Mouse (Mus musculus): Measurements from ENCODE around the gene Epb41l2.

Gene Epb41l2

GRCm38 (mm10) chr10:25359208-25359958 is at the start of gene Epb41l2:
Gene Epb41l2, plus strand, starts transcription at chr10:25359798.
- in situ Hi-C loops (cut with MboI, MseI) = no loop called here

DNA sequence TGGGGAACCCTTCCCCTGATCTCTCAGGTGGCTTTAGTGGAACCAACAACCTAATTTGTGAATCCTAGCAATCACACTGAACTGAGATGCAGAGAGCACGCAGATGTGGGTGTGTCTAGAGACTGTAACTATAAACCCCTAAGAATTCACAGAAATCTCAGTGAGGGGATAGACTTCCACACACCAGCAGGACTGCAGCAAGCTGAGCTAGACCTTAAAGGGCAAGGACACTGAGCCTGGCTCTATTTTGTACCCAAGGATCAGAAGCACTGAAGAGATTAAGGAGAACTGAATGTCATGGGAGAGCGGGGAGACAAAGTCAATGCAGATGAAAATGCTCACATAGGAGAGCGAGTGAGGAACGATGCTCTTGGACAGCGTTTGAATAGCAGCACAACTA is 49.6 kb upstream of the Epb41l2 start:
- in situ Hi-C loops (cut with MboI, MseI) = no loop called here

GRCm38 (mm10) chr10:25310736-25311135 is 48.9 kb upstream of the Epb41l2 start:
- in situ Hi-C loops (cut with MboI, MseI) = no loop called here

DNA sequence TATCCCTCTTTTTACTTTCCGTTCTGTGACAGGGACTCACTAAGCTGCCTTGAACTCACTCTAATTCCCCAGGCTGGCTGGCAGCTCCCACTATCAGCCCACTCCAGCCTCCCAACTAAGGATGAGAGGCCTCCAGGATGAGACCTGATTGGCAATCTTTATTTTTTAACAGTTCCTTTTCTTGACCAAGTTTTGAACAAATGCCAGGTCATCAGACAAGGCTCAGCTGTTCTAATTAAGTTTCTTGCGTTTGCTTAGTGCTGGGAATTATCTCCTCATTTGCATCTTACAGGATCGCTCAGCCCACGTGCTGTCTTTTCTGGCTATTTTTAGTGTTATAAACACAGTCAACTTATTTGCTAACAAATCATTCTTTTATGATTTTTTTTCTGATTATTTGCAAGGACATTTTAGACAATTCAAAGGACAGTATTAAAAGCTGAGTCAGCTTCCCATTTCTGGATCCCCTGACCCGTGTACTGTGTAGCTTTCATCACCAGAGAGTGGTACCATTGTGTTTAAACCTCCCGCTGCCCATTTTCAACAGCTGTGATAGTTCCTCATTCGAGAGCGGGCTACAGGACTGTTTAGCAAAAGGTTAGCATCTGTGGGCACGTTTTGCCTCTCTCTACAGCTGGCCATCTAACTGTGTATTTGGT is 47.9 kb upstream of the Epb41l2 start:
- in situ Hi-C loops (cut with MboI, MseI) = no loop called here

DNA sequence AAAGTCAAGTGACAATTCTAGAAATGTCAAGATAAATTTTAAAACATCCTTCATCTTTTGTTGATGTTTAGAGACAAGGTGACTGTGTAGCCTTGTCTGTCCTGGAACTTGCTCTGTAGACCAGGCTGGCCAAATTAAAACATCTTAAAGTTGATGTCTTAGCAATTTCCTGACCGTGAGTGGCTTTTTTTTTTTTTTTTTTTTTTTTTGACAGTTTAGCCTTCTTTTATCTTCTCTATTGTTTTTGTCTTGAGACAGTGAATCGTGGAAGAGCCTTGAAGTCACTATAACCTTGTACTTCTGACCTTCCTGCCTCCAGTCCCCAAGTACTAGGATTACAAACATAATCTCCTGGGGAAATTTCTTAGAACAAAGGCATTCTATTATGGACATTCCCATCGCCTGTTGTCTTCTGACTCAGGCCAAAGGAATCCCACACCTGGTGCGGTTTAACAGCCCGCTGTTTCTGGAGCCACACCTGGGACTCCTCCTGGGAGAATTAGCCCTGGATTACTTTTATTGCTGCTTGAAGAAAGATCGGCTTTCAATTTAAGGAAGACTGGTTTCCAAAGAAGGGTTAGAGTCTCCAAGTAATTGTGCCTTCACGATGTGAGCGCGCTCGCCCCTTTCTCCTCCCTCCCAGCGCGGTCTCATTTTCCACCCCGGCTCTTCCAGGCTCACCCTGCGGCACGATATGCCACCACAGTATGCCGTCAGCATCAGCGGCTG is 45.6 kb upstream of the Epb41l2 start:
- in situ Hi-C loops (cut with MboI, MseI) = no loop called here

GRCm38 (mm10) chr10:25317665-25318064 is 41.9 kb upstream of the Epb41l2 start:
- in situ Hi-C loops (cut with MboI, MseI) = no loop called here

DNA sequence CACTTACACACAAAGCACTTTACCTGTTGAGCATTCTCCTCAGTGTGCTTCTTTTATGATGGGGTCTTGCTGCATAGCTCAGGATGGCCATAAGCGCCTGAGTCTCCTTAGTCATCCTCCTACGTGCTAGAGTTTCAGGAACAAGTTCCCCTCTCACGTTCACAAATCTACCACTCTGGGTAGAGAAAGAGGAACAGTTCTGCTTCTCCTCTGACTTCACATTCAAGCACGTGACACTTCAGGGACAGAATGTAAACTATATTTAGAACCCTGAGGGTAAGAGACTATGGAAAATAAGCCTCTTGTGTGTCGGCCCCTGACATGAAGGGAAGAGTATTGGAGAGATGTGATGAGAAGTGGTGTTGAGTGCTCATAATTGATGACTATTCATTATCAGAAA is 41.2 kb upstream of the Epb41l2 start:
- in situ Hi-C loops (cut with MboI, MseI) = no loop called here

DNA sequence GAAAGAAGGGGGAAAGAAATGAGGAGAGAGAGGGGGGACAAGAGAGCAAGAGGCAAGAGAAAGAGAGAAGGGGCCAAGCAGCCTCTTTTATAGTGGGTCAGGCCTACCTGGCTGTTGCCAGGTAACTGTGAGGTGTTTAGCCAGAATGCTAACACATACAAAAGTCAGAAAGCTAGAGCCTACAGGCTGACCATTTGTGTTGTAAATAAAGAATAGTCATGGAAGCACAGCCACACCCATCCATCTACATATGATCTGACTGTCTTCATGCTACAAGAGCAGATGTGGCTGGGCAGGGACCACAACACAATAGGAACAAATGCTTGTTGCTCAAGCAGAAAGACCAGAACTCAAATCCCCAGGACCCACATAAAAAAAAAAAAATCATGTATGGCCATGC is 40.1 kb upstream of the Epb41l2 start:
- in situ Hi-C loops (cut with MboI, MseI) = no loop called here

DNA sequence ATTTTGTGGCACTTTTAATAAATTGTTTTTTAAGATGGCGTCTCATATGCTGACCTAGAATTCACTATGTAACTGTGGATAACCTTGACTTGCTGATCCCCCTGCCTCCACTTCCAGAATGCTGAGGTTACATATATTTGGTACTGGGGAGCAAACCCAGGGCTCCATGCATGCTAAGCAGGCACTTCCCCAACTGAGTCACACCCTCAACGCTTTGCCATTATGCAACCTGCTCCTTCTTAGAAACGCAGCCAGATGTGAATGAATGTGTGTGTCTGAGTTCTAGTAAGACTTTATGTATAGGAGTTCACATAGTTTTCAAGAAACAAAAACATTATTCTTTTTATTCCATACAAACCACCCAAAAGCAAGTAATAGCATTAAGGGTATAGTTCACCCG is 38.4 kb upstream of the Epb41l2 start:
- in situ Hi-C loops (cut with MboI, MseI) = no loop called here

DNA sequence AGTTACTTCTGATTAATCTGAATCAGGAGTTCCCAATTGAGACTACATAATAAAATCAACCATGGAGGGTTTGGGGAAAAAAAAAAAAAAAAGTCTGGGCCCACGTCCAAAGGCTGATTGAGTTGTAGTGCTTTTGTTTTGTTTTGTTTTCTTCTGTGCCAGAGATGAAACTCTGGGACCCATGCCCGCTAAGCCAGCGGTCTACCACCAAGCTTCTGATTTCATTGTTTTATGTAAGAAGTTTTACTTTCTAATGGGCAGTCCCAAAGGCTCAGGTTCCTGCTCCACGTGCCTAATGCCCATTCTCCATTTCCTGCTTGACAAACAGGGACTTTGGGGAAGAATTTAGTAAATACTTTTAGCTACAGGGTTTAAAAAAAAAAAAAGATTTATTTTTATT is 33.9 kb upstream of the Epb41l2 start:
- in situ Hi-C loops (cut with MboI, MseI) = no loop called here

- in situ Hi-C loops (cut with MboI, MseI) = no loop called here
These were observed 32.1 kb upstream of the Epb41l2 start for GRCm38 (mm10) chr10:25327511-25327910.

DNA sequence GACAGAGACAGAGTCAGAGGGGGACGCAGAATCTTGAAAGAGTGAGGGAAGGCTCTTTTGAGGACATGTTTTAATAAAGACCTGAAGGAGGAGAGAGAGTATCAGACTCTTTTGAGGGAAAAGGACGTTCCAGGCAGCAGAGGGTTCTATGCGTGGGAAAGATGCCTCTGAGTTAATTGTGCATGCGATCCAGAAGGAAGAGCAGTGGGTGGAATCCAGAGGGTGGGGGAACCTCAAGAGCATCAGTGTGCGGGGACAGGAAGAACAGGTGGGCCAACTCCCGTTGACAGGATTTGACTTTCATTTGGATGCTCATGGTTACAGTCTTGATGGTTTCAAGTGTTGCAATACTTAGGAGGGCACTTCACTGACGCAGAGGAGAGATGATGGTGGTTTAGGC is 29.5 kb upstream of the Epb41l2 start:
- in situ Hi-C loops (cut with MboI, MseI) = no loop called here

DNA sequence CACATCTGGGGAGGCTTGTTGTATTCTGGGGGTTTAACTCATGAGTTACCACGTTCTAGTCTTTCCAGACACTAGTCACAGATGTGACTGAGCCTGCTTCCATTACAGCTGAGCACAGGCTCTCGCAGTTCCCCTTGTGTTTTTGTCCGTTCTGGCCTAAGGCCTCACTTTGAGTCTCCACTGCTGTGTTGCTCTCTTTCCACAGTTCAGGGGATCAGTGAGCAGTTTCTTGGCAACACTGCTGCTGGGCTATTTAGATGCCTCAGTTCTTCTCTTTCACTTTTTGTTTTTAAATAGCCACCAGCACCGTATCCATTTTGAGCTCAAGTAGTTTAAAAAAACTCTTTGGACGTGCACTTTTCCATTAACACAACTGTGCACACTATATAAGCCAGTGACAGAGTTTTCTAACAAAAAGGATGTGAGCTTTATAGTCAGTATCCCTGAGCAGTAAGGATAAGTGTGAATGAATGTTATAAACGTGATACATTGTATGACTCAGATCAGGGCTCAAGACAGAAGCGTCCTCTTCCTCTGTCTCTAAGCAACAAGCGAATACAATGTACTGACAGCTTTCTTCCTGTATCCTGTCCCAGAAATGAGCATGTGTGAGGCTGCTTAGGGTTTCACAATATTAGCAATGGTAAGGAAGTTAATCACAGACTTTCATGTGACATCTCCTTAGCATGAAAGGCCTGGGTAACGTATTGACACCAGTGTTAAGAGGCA is 28.1 kb upstream of the Epb41l2 start:
- in situ Hi-C loops (cut with MboI, MseI) = no loop called here

DNA sequence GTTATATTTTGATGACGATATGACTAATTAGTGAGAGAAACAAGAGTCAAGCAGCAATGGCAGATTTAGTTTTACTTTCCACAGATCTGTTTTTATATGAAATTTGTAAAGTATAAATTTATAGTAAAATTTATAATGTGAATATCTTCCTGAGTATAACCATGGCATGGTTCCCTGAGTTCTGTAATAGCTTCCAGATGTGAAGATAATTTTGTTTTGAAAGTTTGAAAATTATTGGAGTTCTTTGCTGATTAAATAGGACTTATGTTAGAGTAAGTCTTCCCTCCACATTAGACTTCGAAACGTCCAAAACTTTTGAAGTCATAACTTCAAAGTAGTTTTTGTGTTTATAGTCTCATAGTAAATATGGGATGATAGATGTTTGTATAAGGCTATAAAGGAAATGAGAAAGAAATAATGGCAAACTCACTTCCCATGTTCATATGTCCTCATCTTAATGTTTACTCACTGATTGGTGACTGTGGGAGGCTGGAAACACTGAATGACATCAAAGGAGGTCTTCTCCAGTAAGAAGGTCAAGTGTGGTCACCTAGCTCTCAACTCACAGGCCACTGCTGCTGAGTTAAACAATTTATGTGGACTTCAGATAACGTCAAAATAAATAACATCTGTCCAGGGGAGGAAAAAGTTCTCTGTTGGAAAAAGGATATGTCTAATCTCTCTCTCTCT is 26.1 kb upstream of the Epb41l2 start:
- in situ Hi-C loops (cut with MboI, MseI) = no loop called here

GRCm38 (mm10) chr10:25340675-25341074 is 18.9 kb upstream of the Epb41l2 start:
- in situ Hi-C loops (cut with MboI, MseI) = no loop called here

GRCm38 (mm10) chr10:25342801-25343200 is 16.8 kb upstream of the Epb41l2 start:
- in situ Hi-C loops (cut with MboI, MseI) = no loop called here

DNA sequence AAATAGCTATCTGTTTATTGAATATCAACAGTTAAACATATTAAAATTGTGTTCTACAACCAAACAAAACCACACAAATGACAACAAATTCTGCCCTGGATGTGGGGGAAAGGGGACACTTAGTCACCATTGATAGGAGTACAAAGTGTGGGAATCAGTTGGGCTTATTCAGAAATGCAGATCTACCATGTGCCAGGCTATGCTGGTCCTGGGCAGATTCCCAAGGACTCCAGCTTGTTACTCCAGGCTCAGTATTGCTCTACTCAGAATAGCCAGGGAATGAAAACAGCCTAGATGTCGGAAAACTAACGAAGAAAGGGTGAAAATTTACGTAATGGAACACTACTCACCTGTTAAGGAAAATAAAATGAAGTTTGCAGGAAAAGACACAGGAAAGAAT is 5.7 kb upstream of the Epb41l2 start:
- in situ Hi-C loops (cut with MboI, MseI) = loop anchor here (5.0 kb wide), 1 partner anchor 57 kb away; no protein-coding TSS in a partner anchor

DNA sequence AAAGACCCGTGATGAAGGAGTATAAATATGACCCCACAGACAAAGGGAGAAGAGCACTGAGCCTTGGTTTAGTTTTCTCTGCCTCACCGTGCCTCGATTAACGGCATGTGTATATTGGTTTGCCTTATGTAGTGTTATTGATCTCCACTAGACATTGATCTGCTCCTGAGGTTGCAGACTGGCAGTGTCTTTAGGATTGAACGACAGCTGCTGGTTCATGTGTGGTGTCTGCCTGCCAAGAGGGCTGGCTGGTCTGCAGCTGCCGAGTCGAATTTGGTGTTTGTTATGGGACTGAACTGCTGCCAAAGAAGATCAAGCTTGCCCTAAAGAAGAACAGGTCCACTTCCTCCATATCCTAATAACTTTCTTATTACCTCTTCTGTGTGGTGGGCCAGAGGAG is 5.2 kb upstream of the Epb41l2 start:
- in situ Hi-C loops (cut with MboI, MseI) = loop anchor here (5.0 kb wide), 1 partner anchor 57 kb away; no protein-coding TSS in a partner anchor

- in situ Hi-C loops (cut with MboI, MseI) = no loop called here
These were observed 587 bp downstream of the Epb41l2 start for GRCm38 (mm10) chr10:25359959-25360811.

DNA sequence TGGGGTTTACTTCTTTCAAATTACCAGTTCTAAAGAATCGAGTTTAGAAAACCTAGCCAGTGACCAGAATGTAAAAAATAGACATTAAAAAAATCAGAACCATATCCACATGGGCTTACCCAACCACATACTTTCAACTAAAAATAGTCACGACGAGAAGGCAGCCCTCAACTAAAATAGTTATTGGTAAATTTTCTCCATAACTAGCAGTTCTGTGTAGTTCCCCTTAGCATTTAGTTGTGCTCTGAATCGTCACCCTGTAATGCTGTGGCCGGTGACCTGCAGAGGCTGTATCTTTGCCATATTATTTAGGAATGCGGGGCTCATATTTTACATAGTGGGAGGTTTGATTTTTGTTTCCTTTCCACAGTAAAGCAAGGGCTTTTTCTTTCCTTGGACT is 2.6 kb downstream of the Epb41l2 start:
- in situ Hi-C loops (cut with MboI, MseI) = no loop called here
